Mouse (Mus musculus): Measurements from ENCODE around the gene Gm6763. TPM values are rescaled to one million over a fixed set of nuclear protein-coding genes. Genes with fewer than 3 reads are reported as not detected.
"Not testable (repeated sequence)": the region's sequence is repeated elsewhere in the genome, so short reads cannot be mapped to it uniquely, and the experiment has no call there.

The Gm6763 gene
- not detected in 2 replicates for polyA plus RNA-seq (2012; rRNA removed)

- DNase-seq (ENCODE audit: extremely low spot score in 1 of 2, low spot score in 1 of 2), result not testable (repeated sequence)
Measured at GRCm38 (mm10) chr10:104151197-104151596, at the start of gene Gm6763. TSS of gene Gm6763 (plus strand) at chr10:104151497.

GRCm38 (mm10) chr10:104110044-104110443 lies 41.3 kb upstream of the Gm6763 start:
- DNase-seq (ENCODE audit: extremely low spot score in 1 of 2, low spot score in 1 of 2), result peak in 1 of 2 experiments; percentile 2

DNA sequence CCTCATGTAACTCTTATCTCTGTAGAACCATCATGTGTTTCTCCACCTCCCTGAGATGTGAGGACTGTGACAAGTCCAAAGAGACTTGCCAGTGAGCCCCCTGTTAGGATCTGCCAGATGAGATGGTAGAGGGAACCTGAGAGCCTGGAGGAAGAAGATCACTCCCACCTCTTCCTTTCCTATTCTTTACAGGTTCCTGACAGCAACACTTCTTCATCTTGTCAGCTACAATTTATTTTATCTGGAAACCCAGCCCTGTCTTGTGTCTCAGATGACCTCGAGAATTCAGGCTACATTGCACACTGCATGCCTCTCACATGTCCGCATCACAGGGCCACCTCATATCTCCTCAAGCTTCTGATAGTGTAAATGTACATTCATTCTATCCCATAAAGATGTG lies 33.0 kb upstream of the Gm6763 start:
- DNase-seq (ENCODE audit: extremely low spot score in 1 of 2, low spot score in 1 of 2), result no peak

DNA sequence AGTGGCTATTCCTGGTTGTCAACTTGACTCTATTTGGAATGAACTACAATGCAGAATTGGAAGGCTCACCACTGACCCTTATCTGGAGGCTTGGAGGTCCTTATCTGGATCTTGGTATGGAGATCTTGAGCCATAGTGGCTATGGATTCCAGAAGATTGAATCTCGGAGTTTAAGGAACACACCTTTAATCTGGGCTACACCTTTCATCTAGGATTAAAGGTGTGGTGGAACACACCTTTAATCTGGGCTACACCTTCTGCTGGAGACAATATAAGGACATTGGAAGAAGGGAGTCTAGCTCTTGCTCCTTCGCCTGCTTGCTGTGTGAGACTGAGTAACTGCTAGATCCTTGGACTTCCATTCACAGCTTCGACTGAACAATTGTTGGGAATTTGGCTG lies 8.6 kb upstream of the Gm6763 start, which contains the start of gene Gm21293:
Gene Gm21293, plus strand, starts transcription at position 301 of the 400 bp plus-strand sequence.
- DNase-seq (ENCODE audit: extremely low spot score in 1 of 2, low spot score in 1 of 2), result not testable (repeated sequence)

GRCm38 (mm10) chr10:104159706-104160105 lies 8.4 kb downstream of the Gm6763 start, which contains the start of gene Gm8764:
TSS of gene Gm8764 (plus strand) at chr10:104160006.
- DNase-seq (ENCODE audit: extremely low spot score in 1 of 2, low spot score in 1 of 2), result not testable (repeated sequence)

- DNase-seq (ENCODE audit: extremely low spot score in 1 of 2, low spot score in 1 of 2), result not testable (repeated sequence)
Measured at GRCm38 (mm10) chr10:104168215-104168614, 16.9 kb downstream of the Gm6763 start, which contains the start of gene Gm21304. TSS of gene Gm21304 (plus strand) at chr10:104168515.

GRCm38 (mm10) chr10:104176724-104177123 lies 25.4 kb downstream of the Gm6763 start, which contains the start of gene Gm21312:
TSS of gene Gm21312 (plus strand) at chr10:104177024.
- not testable (repeated sequence) for DNase-seq (ENCODE audit: extremely low spot score in 1 of 2, low spot score in 1 of 2)

GRCm38 (mm10) chr10:104185233-104185632 lies 33.9 kb downstream of the Gm6763 start, which contains the start of gene Gm20765:
TSS of gene Gm20765 (plus strand) at chr10:104185533.
- not testable (repeated sequence) for DNase-seq (ENCODE audit: extremely low spot score in 1 of 2, low spot score in 1 of 2)

DNA sequence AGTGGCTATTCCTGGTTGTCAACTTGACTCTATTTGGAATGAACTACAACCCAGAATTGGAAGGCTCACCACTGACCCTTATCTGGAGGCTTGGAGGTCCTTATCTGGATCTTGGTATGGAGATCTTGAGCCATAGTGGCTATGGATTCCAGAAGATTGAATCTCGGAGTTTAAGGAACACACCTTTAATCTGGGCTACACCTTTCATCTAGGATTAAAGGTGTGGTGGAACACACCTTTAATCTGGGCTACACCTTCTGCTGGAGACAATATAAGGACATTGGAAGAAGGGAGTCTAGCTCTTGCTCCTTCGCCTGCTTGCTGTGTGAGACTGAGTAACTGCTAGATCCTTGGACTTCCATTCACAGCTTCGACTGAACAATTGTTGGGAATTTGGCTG lies 42.4 kb downstream of the Gm6763 start, which contains the start of gene Gm4340:
Gene Gm4340, plus strand, starts transcription at position 301 of the 400 bp plus-strand sequence.
- not testable (repeated sequence) for DNase-seq (ENCODE audit: extremely low spot score in 1 of 2, low spot score in 1 of 2)

Other genes with a start within 250 kb of the Gm6763 start
- gene Gm21293, start 8.5 kb upstream of the Gm6763 start, polyA plus RNA-seq (2012; rRNA removed), result not detected in 2 replicates
- gene Gm8764, start 8.5 kb downstream of the Gm6763 start, polyA plus RNA-seq (2012; rRNA removed), result not detected in 2 replicates
- gene Gm21304, start 17.0 kb downstream of the Gm6763 start, polyA plus RNA-seq (2012; rRNA removed), result not detected in 2 replicates
- gene Gm21312, start 25.5 kb downstream of the Gm6763 start, polyA plus RNA-seq (2012; rRNA removed), result not detected in 2 replicates
- gene Gm20765, start 34.0 kb downstream of the Gm6763 start, polyA plus RNA-seq (2012; rRNA removed), result not detected in 2 replicates
- gene Gm4340, start 42.5 kb downstream of the Gm6763 start, polyA plus RNA-seq (2012; rRNA removed), result not detected in 2 replicates